Mouse (Mus musculus) T-helper 17 cell (primary cell): ENCODE results near the gene Cd274.
"Not testable (repeated sequence)": the region's sequence is repeated elsewhere in the genome, so short reads cannot be mapped to it uniquely, and the experiment has no call there.

Experiments used
- in situ Hi-C, 2 experiments: fragments of 300-600 bp; cut with MboI, MseI; formaldehyde crosslinking; loops; 1 replicate in 1 of 2; 2 replicates in 1 of 2; pipeline ENCODE4 v1.15.1; 2025; ENCODE audit warnings: high pct_unique_total_duplicates in 2 of 2

Cd274 gene

DNA sequence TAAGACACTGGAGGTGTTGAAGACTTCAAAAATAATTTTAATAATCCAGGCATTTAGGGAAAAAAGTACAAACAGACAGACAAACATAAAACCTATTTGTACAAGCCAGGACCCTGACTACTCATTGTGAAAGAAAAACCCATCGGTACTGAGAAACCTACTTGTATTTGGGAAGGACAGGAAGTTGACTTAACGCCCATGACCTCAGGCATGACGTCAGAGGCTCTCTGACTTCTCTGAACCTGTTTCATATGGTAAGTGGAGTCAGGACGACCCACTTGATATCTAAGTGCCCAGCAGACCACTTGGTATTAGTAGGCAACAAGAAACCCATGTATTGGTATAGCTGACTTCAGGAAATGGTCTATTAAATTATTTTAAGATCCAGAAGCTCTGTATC, 24.0 kb downstream of the Cd274 start:
- in situ Hi-C loops = loop anchor here in 1 of 2 experiments (5.0 kb wide), 1 partner anchor 56 kb away; no protein-coding TSS in a partner anchor

DNA sequence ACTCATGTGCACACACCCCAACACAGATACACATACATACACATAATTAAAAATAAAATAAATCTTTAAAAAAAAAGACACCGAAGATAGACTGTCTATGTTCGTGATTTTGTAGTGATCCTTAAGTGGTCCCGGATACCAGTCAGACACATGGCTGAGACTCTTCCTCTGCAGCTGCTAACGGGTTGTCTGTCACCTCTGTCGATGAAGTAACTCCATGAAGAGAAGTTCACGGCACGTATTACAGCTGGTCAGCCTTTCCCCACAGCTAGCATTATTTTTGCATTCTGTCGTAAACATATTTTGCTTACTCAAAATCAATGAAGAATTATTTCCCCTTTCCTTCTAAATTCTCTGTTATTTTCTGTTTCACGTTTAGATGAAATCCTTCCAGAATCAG, 26.1 kb downstream of the Cd274 start:
- in situ Hi-C loops = loop anchor here in 1 of 2 experiments (5.0 kb wide), 1 partner anchor 54 kb away; no protein-coding TSS in a partner anchor

DNA sequence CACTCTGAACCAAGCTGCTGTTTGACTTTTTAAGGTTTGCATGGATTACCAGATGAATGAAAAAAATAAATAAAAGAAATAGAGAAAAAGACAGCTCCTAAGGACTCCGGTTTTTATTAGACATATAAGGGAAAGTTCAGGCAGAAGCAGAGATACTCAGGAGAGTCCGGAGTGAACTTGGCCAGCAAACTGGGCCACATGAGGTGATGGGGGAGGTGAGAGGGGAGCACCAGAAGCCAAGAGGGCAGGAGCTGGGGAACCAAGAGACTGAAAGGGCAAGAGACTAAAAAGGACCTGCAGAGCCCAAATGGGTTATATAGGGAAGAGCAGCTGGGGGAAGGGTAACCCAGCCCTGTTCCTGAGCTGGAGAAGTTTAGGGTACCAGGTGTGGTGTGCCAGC, 27.5 kb downstream of the Cd274 start:
- in situ Hi-C loops = loop anchor here in 1 of 2 experiments (5.0 kb wide), 1 partner anchor 53 kb away; no protein-coding TSS in a partner anchor

DNA sequence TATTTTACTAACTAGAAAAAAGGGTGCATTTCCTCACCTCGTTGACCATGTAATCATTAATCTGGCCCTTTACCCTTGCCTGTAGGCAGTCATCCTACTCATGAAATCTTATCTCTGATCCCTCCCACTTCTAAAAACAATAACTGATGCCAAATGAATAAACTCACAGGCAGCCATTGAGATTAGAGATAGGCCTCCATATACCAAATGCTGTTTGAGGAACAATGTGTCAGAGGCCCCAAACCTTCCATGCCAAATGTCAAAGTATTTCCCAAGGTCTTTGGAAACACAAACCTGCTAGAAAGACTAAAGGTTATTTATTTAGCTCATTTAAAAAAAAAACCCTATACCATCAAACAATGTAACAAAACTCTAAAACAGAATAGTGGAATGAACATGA, 29.1 kb downstream of the Cd274 start:
- in situ Hi-C loops = no loop called here

DNA sequence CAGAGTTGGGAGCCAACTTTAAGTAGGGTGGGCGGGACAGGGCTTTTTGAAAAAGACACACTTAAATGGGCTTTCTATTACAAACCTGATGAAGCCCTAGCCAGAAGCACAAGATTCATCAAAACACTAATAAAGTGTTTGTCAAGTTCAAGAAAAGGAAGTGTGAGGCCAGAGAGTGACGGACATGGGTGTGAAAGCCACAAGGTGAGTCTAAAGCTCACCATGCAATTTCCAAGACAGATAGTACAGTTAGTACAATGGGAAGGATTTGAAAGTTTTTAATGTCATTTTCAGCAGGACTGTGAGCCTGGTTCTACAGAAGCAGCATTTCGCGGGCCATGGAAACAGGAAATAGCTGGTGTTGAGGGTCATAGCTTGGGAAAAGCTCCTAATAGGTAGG, 32.5 kb downstream of the Cd274 start:
- in situ Hi-C loops = no loop called here

DNA sequence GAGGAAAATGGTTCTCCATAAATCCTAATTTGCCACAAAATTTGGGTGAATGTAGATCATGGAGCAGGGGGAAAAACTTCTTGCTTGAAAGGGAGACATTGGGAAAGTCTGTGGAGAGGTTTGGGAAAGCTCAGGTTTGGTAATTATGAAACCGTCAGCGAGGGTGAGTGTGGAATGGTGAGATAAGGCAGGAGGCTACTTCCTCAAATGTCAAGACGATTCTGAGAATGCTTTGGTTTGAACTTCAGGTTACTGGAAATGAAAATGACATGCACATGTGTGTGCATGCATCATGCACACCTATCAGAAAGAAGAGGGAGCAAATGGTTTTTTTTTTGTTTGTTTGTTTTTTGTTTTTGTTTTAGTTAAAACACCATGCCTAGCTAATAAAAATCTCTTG, 33.2 kb downstream of the Cd274 start:
- in situ Hi-C loops = no loop called here

DNA sequence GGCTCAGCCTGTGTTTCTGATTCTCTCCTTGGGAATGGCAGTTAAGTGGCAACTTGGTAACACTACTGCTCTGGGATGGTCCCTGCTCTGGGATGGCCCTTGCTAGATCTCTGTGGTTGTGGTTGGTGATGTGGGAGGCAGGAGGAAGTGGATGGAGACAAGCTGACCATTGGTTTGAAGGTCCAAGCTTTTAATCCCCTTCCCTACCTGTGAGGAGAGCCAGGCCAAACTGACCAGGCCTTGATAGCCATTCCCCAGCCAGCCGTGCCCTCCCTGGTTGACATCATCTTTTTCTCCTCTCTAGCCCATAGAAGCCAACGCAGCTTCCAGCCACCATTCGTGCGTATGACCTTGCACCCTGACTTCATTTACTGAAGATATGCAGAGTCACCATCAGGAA, 35.4 kb downstream of the Cd274 start:
- in situ Hi-C loops = no loop called here

DNA sequence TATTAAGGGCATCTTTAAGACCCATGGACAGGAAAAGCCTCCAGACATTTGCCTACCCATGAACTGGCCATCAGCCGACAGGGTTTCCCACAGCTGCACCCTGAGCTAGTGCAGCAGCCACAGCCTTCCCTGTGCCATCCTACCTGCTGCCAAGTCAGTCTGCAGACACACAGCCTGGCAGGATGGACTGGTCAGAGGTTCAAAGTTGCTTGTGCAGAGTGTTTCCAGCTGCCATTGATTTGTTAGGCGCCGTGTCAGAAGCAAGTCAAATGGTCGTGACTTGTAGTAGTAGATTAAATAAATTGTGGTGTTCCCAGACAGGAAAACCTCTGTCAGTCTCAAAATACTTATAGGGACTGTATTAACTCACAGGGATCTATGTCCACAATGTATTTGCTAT, 36.0 kb downstream of the Cd274 start:
- in situ Hi-C loops = no loop called here

DNA sequence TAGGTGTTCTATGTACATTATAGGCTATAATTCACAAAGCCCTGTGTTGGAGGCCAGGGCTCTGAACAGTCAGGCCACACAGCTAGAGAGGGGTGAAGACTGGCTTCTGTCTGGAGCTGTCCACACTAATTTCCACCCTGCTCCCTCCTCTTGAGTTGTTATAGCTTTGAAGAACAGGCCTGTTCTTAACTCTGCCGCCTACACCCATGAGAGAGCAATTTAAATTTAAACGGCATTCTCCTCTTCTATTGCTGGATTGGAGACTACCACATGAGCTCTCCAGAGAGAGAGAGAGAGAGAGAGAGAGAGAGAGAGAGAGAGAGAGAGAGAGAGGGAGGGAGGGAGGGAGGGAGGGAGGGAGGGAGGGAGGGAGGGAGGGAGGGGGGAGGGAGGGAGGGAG, 38.1 kb downstream of the Cd274 start:
- in situ Hi-C loops = no loop called here

DNA sequence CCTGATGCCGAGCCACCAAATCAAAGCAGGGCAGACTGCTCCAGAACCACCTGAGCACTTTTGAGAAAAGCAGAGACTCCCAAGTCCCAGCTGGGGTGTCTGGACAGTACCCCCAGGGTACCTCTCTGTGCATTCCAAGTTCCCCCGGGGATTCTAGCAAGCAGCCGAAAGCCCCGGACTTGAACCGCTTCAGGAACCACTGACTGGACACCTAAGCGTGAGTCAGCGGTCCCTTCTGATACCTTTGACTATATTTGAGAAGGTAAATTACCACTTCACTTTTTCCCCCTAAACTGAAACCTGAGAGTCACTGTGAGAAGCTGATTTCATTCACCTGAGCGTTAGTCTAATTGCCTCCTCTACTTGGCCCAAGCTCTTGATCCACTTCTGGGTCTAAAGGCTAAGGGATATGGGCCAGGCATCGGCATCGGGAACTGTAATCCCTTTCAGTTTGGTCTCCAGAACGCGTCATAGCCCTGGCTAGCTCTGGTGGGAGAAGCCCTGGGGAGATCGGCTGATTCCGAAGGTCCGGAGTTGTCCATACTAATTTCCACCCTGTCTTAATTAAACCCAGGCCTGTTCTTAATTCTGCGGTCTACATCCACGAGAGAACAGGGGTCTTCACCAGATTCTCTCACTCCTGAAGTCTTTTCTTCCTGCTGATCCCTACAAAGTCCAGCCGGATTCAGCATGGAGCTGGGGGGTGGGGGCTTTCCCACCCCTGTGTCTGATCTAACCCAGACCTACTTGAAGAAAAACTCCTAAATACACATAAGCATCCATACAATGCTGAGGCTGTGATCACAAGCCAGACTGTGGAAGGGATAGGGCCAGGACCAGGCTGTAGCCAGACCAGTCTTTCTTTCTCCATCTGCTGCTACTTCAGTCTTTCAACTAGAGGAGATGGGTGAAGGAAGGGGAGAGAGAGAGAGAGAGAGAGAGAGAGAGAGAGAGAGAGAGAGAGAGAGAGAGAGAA, 39.1 kb downstream of the Cd274 start:
- in situ Hi-C loops = no loop called here

DNA sequence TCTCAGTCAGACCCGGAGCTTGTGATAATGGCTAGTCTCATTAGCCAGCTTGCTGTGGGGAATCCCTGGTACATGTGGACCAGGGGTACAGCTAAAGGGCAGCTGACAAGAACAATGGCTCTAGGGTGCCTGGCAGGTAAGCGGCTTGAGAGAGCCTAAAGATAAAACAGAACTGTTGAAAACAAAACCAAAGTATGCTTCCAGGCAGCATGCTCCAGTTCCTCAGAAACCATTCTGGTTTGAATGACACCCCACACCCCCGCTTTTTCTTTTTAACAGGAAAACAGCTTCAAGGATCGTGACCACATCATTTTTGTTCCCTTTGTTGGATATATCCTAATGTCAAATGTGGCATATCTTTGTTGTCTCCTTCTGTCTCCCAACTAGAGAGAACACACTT, 43.4 kb downstream of the Cd274 start, which contains the start of gene Pdcd1lg2:
TSS of gene Pdcd1lg2 (plus strand) at position 301 of the 400 bp plus-strand sequence.
- in situ Hi-C loops = no loop called here

DNA sequence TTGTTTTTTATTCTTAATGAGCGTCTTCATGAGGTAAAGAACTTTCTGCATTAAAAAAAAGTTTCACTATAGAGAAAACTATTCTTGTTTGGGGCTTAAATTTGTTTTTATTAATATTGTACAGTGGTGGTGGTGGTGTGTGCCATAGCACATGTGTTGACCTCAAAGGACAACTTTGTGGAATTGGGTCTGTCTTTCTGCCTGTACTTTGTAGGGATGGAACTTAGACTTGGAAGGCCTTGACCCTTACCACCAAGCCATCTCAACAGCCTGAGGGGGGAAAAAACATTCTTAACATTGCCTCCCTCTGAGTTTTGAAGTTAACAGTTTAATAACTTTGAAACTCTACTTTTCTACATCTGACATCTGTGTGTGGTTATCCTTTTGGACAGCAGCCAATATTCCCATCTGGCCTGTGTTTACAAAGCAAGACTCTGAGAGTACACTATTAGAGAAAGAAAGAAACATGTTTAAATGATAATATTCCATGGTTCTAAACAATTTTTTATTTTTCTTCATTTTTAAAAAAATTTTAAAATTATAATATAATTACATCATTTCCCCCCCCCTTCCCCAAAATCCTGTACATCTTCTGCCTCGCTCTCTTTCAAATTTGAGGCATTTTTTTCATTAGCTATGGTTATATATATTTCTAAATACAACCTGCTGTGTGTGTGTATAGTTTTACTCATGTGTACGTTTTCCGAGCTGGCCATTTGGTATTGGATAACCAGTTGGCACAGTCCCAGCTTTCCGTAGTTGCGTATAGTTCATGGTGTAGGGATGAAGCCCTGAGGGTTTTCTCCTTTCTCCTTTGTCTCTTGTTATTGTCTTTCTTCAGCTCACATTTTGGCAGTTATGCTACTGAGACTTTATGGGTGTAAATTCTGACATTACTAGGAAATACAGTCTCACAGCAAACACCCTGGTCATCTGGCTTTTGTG, 45.5 kb downstream of the Cd274 start:
- in situ Hi-C loops = no loop called here

DNA sequence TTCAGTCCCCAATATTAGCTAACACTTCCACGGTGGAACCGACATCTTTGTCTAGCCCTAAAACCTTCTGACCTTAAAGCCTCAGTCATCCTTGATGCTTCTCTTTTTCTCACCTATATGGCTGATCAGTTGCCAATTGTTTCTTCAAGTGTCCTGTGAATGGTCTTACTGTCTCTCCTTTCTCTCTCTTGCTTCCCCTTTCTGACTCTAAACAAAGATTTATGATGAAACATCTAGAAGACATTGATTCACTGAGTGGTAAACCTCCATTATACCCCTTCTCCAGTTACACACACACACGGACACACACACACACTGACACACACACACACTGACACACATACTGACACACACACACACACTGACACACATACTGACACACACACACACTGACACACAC, 47.3 kb downstream of the Cd274 start:
- in situ Hi-C loops = no loop called here

DNA sequence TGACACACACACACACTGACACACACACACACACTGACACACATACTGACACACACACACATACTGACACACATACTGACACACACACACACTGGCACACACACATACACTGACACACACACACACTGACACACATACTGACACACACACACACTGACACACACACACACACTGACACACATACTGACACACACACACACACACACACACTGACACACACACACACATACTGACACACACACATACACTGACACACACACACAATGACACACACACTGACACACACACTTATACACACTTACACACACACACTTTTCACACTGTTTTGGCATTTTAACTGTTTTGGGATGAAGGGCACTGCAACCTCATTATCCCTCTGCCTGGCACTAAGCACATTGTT, 47.7 kb downstream of the Cd274 start:
- in situ Hi-C loops = not testable (repeated sequence)

DNA sequence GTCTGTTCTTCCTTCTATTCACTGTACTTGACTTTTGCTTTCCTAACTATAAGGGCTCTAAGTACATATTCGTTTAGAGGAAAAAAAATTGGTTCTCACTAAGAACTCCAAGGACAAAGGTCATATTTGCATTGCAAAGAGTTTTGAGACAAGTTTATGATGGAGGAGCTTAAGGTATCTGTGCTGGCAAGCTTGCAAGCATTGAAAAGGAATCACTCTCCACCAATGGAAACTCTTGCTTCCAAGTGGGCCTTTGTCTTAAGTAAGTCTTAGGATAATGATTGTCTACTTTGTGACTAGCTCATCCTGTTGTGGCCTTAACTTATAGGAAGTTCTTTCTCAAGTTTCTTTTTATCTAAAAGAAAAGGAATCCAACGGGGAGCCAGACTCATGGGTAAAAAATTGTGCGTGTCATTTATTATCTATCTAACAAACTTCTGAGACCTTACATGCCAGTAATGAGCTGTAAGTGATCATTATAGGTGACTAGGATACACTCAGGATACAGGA, 49.2 kb downstream of the Cd274 start:
- in situ Hi-C loops = no loop called here

DNA sequence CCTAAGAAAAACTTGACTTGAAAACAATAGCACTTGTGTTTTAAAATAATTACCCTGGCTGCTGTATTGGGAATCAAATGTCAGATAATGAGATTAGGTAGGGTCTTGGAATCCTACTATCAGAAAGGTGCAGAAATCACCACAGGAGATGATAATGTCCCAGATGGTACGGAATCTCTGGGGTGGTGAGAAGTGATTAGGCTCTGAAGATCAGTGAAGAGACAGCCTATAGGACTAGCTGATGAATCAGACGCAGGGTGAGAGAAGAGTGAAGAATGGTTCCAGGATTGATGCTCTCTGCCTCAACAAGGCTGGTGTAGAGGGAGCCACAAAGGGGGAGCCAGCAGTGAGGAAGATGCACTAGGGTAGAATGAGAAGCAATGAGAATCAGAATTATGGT, 49.9 kb downstream of the Cd274 start:
- in situ Hi-C loops = no loop called here

DNA sequence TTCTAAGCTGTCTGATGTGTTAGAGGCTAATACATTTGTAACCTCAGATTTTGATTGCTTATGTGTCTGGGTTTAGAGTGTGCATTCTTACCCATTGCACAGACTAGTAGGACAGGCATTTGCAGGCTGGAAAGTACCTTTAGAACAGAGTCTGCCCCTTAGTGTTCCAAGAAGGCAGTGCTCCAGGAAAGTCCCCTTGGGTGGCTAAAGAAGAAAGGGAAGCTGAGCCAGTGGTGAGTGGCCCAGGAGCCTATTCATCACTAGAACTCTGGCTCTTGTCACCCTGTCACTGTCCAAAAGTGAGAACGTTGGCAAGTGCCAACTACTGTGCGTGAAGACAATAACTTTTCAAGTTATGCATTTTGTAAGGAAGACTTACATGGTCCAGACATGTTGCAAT, 50.6 kb downstream of the Cd274 start:
- in situ Hi-C loops = no loop called here

DNA sequence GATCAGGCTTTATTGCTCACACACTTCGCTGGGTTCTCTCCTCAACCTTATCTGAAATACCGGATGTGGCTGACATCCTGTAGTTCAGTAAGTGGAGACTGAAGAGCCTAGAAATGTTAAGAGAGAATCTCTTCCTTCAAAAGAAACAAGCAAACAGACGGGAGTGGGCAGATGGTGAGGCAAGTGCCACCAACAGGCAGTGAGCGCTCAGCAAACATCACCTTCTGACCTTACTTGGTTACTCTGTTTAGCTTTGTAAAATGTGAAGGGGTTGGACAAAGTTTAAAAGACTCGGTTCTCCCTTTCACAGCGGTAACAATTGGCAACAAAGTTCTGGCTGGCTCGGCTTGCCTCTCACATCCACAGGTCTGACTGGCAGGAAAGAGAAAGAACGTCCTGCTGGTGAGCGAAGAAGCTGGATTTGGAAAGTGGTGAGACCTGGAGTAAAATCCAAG, 51.4 kb downstream of the Cd274 start:
- in situ Hi-C loops = no loop called here

DNA sequence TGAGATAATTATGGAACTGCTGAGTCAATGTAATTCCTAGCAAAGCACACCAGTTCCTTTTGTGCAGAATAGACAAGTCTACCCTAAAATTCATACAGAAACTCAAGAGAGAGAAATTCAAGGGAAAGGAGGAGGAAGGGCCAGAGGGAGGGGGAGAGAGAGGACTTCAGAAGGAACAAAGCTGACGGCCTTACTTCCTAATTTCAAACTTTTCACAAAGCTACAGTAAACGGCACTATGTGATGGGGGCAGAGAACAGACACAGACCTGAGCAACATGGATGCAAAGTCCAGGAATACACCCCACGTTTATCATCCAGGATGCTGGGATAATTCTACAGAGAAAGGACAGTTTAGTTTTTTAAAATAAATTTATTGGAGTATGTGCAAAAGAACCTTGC, 52.3 kb downstream of the Cd274 start:
- in situ Hi-C loops = no loop called here

DNA sequence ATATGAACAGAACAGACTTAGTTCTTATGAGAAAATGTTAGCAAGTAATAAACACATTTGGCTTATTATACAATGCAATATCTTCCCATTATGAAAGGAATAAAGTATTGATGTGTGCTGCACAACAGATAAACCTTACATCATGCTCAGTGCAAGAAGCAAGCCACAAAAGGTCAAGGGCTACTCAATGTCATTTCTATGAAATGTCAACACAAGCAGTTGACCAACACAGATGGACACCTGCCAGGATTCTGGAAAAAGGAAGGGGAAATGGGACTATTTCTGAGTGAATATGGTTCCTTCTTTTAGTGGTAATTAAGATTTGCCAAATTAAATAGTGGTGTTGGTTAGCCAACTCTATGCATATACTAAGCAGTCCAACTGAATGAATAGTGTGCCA, 52.7 kb downstream of the Cd274 start:
- in situ Hi-C loops = no loop called here

DNA sequence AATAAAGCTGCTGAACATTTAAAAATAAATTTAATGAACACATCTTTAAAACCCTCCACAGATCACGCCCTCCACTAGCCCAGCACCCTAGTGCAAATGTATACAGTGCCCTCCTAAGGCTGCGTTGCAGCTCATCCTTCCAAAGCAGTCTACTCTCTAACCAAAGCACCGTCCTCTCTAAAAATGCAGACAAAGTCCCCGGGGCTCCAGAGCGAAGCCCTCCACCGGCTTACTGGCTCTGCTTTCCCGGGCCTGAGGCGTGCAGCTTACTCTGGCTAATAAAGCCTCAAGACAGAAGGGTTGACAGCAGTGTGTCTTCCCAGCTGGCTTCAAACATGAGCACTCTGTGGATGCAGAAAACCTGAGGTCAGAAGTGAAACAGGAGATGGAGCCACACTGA, 53.1 kb downstream of the Cd274 start:
- in situ Hi-C loops = no loop called here
